Mouse (Mus musculus) lung, postnatal 0 days (tissue): ENCODE data around the gene Nudcd3.

Experiments
- CTCF ChIP-seq: IDR thresholded peaks from 2 replicates; pipeline ENCODE4 v1.5.1; 2016; ENCODE audit warnings: antibody characterized with exemption, mild to moderate bottlenecking
- EP300 ChIP-seq: IDR thresholded peaks from 2 replicates; pipeline ENCODE4 v1.6.1; 2016; ENCODE audit warnings: antibody characterized with exemption, mild to moderate bottlenecking, control low read depth

- no peak for TF ChIP-seq CTCF
- no peak for TF ChIP-seq EP300
These were observed 95.5 kb downstream of the Nudcd3 start for GRCm38 (mm10) chr11:6104734-6105133.
